Comparison of ENCODE assay signal across 8 mouse cellular contexts in genomic region chrX:122396781-122397581, GRCm38 (mm10). TPM values are rescaled to one million over a fixed set of nuclear protein-coding genes. Genes with fewer than 3 reads are reported as not detected.
A peak's percentile ranks its signal among the peaks of the same experiment; 100 is the strongest.
DNase-seq lines count a peak whose midpoint lies in the region; ATAC-seq lines count a peak whose summit lies in the region.

Nap1l3 (minus strand) TSS chrX:122397401.

- peak within 1 kb of the TSS; percentile 32; the same call in 1 of the 2 replicates for H3K27ac ChIP-seq in heart, embryonic 13.5 days (replicated peaks)
- no peak within 1 kb of the TSS for H3K27ac ChIP-seq in kidney, embryonic 16.5 days (ENCODE audit: low read length)
- no peak within 1 kb of the TSS for H3K27ac ChIP-seq in limb, embryonic 15.5 days
- peak within 1 kb of the TSS; percentile 84 for H3K27ac ChIP-seq in midbrain, embryonic 16.5 days (ENCODE audit: low read length)

- H3K9me3 ChIP-seq in heart, embryonic 13.5 days: no peaks in the 10 kb centered on the region
- H3K9me3 ChIP-seq in kidney, embryonic 16.5 days (ENCODE audit: low read length): no peaks in the 10 kb centered on the region
- no peaks in the 10 kb centered on the region for H3K9me3 ChIP-seq in limb, embryonic 15.5 days
- H3K9me3 ChIP-seq in midbrain, embryonic 16.5 days (replicated peaks; ENCODE audit: control insufficient read depth, low read length, poor library complexity, severe bottlenecking): no peaks in the 10 kb centered on the region

- H3K4me3 ChIP-seq in heart, embryonic 13.5 days: peak within 1 kb of the TSS; percentile 64
- H3K4me3 ChIP-seq in kidney, embryonic 16.5 days (ENCODE audit: low read length): peak within 1 kb of the TSS; percentile 61
- H3K4me3 ChIP-seq in limb, embryonic 15.5 days: peak within 1 kb of the TSS; percentile 54
- H3K4me3 ChIP-seq in midbrain, embryonic 16.5 days (ENCODE audit: low read depth, low read length): peak within 1 kb of the TSS; percentile 52

- 5% methylated on average over 36 of the region's 39 CpGs for WGBS in heart, embryonic 13.5 days
- WGBS in kidney, embryonic 16.5 days: 9% methylated on average over 38 of the region's 39 CpGs
- 7% methylated on average over 35 of the region's 39 CpGs for WGBS in limb, embryonic 15.5 days
- WGBS in midbrain, embryonic 16.5 days: 10% methylated on average over 39 of the region's 39 CpGs

- DNase-seq in CD4-positive, CD25-positive, alpha-beta regulatory T cell, adult 2 months (ENCODE audit: low read depth, low spot score): peak; percentile 21
- peak; percentile 16 for DNase-seq in c-Kit-positive CD71-positive TER-119-negative erythroid progenitor cells, embryonic 14.5 days (ENCODE audit: low read depth)
- DNase-seq in fibroblast of lung, adult 2 months (ENCODE audit: low read depth): peak; percentile 22
- DNase-seq in spleen, postnatal 4 days (ENCODE audit: low spot score in 2 of 2): peak; percentile 14 to 63

- peak; percentile 68; the same call in 1 of the 2 replicates for ATAC-seq in heart, embryonic 13.5 days (ENCODE audit: extremely low read depth, insufficient number of reproducible peaks, low FRiP score, low TSS enrichment)
- peak; percentile 99 for ATAC-seq in kidney, embryonic 16.5 days (ENCODE audit: low FRiP score, low TSS enrichment)
- ATAC-seq in limb, embryonic 15.5 days (ENCODE audit: insufficient number of reproducible peaks, low FRiP score, low TSS enrichment, low read depth): peak; percentile 86
- peak; percentile 99 for ATAC-seq in midbrain, embryonic 16.5 days

- no peaks in the 10 kb centered on the region for H3K36me3 ChIP-seq in heart, embryonic 13.5 days
- no peaks in the 10 kb centered on the region for H3K36me3 ChIP-seq in kidney, embryonic 16.5 days (ENCODE audit: insufficient read depth, low read length)
- no peaks in the 10 kb centered on the region for H3K36me3 ChIP-seq in limb, embryonic 15.5 days
- no peaks in the 10 kb centered on the region for H3K36me3 ChIP-seq in midbrain, embryonic 16.5 days (ENCODE audit: control insufficient read depth, insufficient read depth, low read length)

- peak within 1 kb of the TSS; percentile 71 for H3K4me2 ChIP-seq in heart, embryonic 13.5 days
- peak within 1 kb of the TSS; percentile 60 for H3K4me2 ChIP-seq in kidney, embryonic 16.5 days (replicated peaks; ENCODE audit: low read depth, low read length)
- H3K4me2 ChIP-seq in limb, embryonic 15.5 days: peak within 1 kb of the TSS; percentile 47
- H3K4me2 ChIP-seq in midbrain, embryonic 16.5 days (ENCODE audit: low read length): peak within 1 kb of the TSS; percentile 48

- peak within 1 kb of the TSS; percentile 80 for H3K9ac ChIP-seq in heart, embryonic 13.5 days
- H3K9ac ChIP-seq in kidney, embryonic 16.5 days (replicated peaks; ENCODE audit: low read length): peak within 1 kb of the TSS; percentile 63
- H3K9ac ChIP-seq in limb, embryonic 15.5 days: no peak within 1 kb of the TSS
- H3K9ac ChIP-seq in midbrain, embryonic 16.5 days (ENCODE audit: low read depth, low read length): peak within 1 kb of the TSS; percentile 71

- no peaks in the 10 kb centered on the region for H3K4me1 ChIP-seq in heart, embryonic 13.5 days
- no peaks in the 10 kb centered on the region for H3K4me1 ChIP-seq in kidney, embryonic 16.5 days (ENCODE audit: insufficient read depth, low read length)
- no peaks in the 10 kb centered on the region for H3K4me1 ChIP-seq in limb, embryonic 15.5 days
- H3K4me1 ChIP-seq in midbrain, embryonic 16.5 days (ENCODE audit: control insufficient read depth, insufficient read depth, low read length): no peaks in the 10 kb centered on the region

- H3K27me3 ChIP-seq in heart, embryonic 13.5 days (replicated peaks): no peaks in the 10 kb centered on the region
- H3K27me3 ChIP-seq in kidney, embryonic 16.5 days (ENCODE audit: insufficient read depth, low read length): no peaks in the 10 kb centered on the region
- H3K27me3 ChIP-seq in limb, embryonic 15.5 days: no peaks in the 10 kb centered on the region
- H3K27me3 ChIP-seq in midbrain, embryonic 16.5 days (ENCODE audit: control insufficient read depth, insufficient read depth, low read depth, low read length): no peaks in the 10 kb centered on the region

RNA-seq across cellular contexts. Expression of gene Nap1l3, which starts in this region (rescaled TPM):
- polyA plus RNA-seq in heart, embryonic 13.5 days (2015; fragmentation: Nextera tagmentation; extraction: Ambion mirVana): 3.3 TPM in 2 replicates
- 3.3 and 3.7 TPM in 2 replicates for polyA plus RNA-seq in kidney, embryonic 16.5 days (2015; fragmentation: Nextera tagmentation; extraction: Ambion mirVana)
- 4.1 and 4.4 TPM in 2 replicates for polyA plus RNA-seq in limb, embryonic 15.5 days (2015; fragmentation: Nextera tagmentation; extraction: Ambion mirVana)
- polyA plus RNA-seq in midbrain, embryonic 16.5 days (2015; fragmentation: Nextera tagmentation; extraction: Ambion mirVana): 79.7 and 87.6 TPM in 2 replicates

Comparison
In these comparisons a context has a peak if more than half of its experiments do, and no peak if none do; other contexts are left out.
1. RNA of gene Nap1l3 (polyA plus RNA-seq): 79.7 to 87.6 TPM in midbrain, embryonic 16.5 days; 4.1 to 4.4 TPM in limb, embryonic 15.5 days, 3.3 to 3.7 TPM in kidney, embryonic 16.5 days and 3.3 TPM in heart, embryonic 13.5 days; every median in the first group is over 10 times any median in the second.
2. H3K27ac ChIP-seq: peak in heart, embryonic 13.5 days (single experiment) and midbrain, embryonic 16.5 days (single experiment); none in kidney, embryonic 16.5 days (single experiment) and limb, embryonic 15.5 days (single experiment).
3. Peak in every context shown above with its lines, with median percentiles within 50 percentile points of each other: DNase-seq, ATAC-seq, H3K4me2 ChIP-seq and H3K4me3 ChIP-seq.